Mouse (Mus musculus) embryonic facial prominence, embryonic 11.5 days (tissue): Measurements from ENCODE around the gene Kansl1. TPM values are rescaled to one million over a fixed set of nuclear protein-coding genes. Genes with fewer than 3 reads are reported as not detected.

ENCODE experiments used
- ATAC-seq: fragments of 200-750 bp; cut with Nextera tagmentation; replicated peaks from 2 replicates; pipeline ENCODE4 v1.8.0; 2017; ENCODE audit warnings: low read depth; ENCODE audit not compliant: insufficient number of reproducible peaks, low FRiP score, low TSS enrichment
- DNase-seq: peaks from one replicate; pipeline ENCODE4 v3.0.0-alpha.2; 2015; ENCODE audit warnings: low spot score
- H3K27ac ChIP-seq: fragments of 300-500 bp; sonication (generic); replicated peaks from 2 replicates; pipeline ENCODE4 v1.5.1; 2014; ENCODE audit warnings: mild to moderate bottlenecking, low read depth, low read length, control low read depth
- H3K27me3 ChIP-seq: fragments of 300-500 bp; sonication (generic); 2 replicates; pipeline ENCODE4 v1.6.1; 2014; ENCODE audit warnings: mild to moderate bottlenecking, low read length, moderate library complexity, mixed read lengths; ENCODE audit not compliant: control insufficient read depth, insufficient read depth
- H3K36me3 ChIP-seq: fragments of 300-500 bp; sonication (generic); replicated peaks from 2 replicates; pipeline ENCODE4 v1.6.1; 2014; ENCODE audit warnings: low read depth, mild to moderate bottlenecking, low read length, moderate library complexity, mixed read lengths; ENCODE audit not compliant: control insufficient read depth, insufficient read depth
- H3K4me1 ChIP-seq: fragments of 300-500 bp; sonication (generic); 2 replicates; pipeline ENCODE4 v1.6.1; 2014; ENCODE audit warnings: low read length, mixed read lengths; ENCODE audit not compliant: control insufficient read depth, insufficient read depth
- H3K4me2 ChIP-seq: fragments of 300-500 bp; sonication (generic); 2 replicates; pipeline ENCODE4 v1.6.1; 2014; ENCODE audit warnings: low read depth, mild to moderate bottlenecking, control low read depth, low read length, moderate library complexity
- H3K4me3 ChIP-seq: fragments of 300-500 bp; sonication (generic); 2 replicates; pipeline ENCODE4 v1.5.1; 2014; ENCODE audit warnings: low read depth, low read length, control low read depth
- H3K9ac ChIP-seq: fragments of 300-500 bp; sonication (generic); replicated peaks from 2 replicates; pipeline ENCODE4 v1.6.1; 2014; ENCODE audit warnings: mild to moderate bottlenecking, control low read depth, low read length
- H3K9me3 ChIP-seq: fragments of 300-500 bp; sonication (generic); replicated peaks from 2 replicates; pipeline ENCODE4 v1.6.1; 2016; ENCODE audit warnings: mild to moderate bottlenecking, low read length, inconsistent platforms, mixed read lengths; ENCODE audit not compliant: control insufficient read depth
- WGBS: fragments of 180-500 bp; shearing (Covaris S2); extraction: QIAGEN DNeasy Blood & Tissue Kit; methylation state at CpG from one replicate; pipeline ENCODE4 v1.1.7; 2014; 5-methylcytosine and 5-hydroxymethylcytosine counted together
- polyA plus RNA-seq: library from polyadenylated mRNA; unstranded; fragments of >200 nt; fragmentation: Nextera tagmentation; extraction: Ambion mirVana; gene quantifications from 2 replicates; pipeline ENCODE4 v1.2.1, GENCODE M21; 2014

The Kansl1 gene
- polyA plus RNA-seq, 1 experiment from 2014 or later: 33.3 TPM

- 69% methylated on average over 2 of the region's 2 CpGs for WGBS
- Histone ChIP-seq H3K4me2 (no peak overlapping the region), H3K27me3 (no peaks in the 10 kb centered on the region), H3K4me1 (no peaks in the 10 kb centered on the region), H3K9me3 (no peaks in the 10 kb centered on the region), H3K36me3 (no peaks in the 10 kb centered on the region), H3K4me3 (no peak overlapping the region), H3K27ac (no peak overlapping the region), H3K9ac (no peak overlapping the region)
- DNase-seq (no peak), ATAC-seq (no peak)
Observed at GRCm38 (mm10) chr11:104436394-104436954, 32.2 kb downstream of the Kansl1 start.

- DNase-seq: no peak
- ATAC-seq: no peak
- no peaks in the 10 kb centered on the region for H3K36me3 ChIP-seq
- no peaks in the 10 kb centered on the region for H3K9me3 ChIP-seq
- H3K4me2 ChIP-seq: no peak overlapping the region
- H3K4me3 ChIP-seq: no peak overlapping the region
- H3K27ac ChIP-seq: no peak overlapping the region
- no peaks in the 10 kb centered on the region for H3K4me1 ChIP-seq
- no peak overlapping the region for H3K9ac ChIP-seq
- H3K27me3 ChIP-seq: no peaks in the 10 kb centered on the region
Observed at GRCm38 (mm10) chr11:104435753-104436152, 32.9 kb downstream of the Kansl1 start.

- Histone ChIP-seq H3K27ac (no peak overlapping the region), H3K4me1 (no peaks in the 10 kb centered on the region), H3K4me2 (no peak overlapping the region), H3K9me3 (no peaks in the 10 kb centered on the region), H3K9ac (no peak overlapping the region), H3K36me3 (no peaks in the 10 kb centered on the region), H3K4me3 (no peak overlapping the region), H3K27me3 (no peaks in the 10 kb centered on the region)
- WGBS: 69% methylated on average over 1 of the region's 1 CpGs
- ATAC-seq (no peak), DNase-seq (no peak)
Observed at GRCm38 (mm10) chr11:104435141-104435540, 33.5 kb downstream of the Kansl1 start.

- Histone ChIP-seq H3K4me1 (no peaks in the 10 kb centered on the region), H3K27ac (no peak overlapping the region), H3K4me2 (no peak overlapping the region)
Observed at GRCm38 (mm10) chr11:104432251-104432650, 36.4 kb downstream of the Kansl1 start.

GRCm38 (mm10) chr11:104431807-104432206 lies 36.9 kb downstream of the Kansl1 start:
- Histone ChIP-seq H3K36me3 (no peaks in the 10 kb centered on the region), H3K9ac (no peak overlapping the region), H3K4me3 (no peak overlapping the region), H3K9me3 (no peaks in the 10 kb centered on the region), H3K27me3 (no peaks in the 10 kb centered on the region), H3K27ac (no peak overlapping the region), H3K4me2 (no peak overlapping the region), H3K4me1 (no peaks in the 10 kb centered on the region)
- 94% methylated on average over 1 of the region's 1 CpGs for WGBS
- no peak for DNase-seq
- no peak for ATAC-seq

More at GRCm38 (mm10) chr11:104432251-104432650, 36.4 kb downstream of the Kansl1 start:
- H3K9ac ChIP-seq: no peak overlapping the region
- no peaks in the 10 kb centered on the region for H3K36me3 ChIP-seq
- H3K4me3 ChIP-seq: no peak overlapping the region
- no peak for ATAC-seq
- no peaks in the 10 kb centered on the region for H3K9me3 ChIP-seq
- no peak for DNase-seq
- H3K27me3 ChIP-seq: no peaks in the 10 kb centered on the region

GRCm38 (mm10) chr11:104424727-104425416 lies 43.8 kb downstream of the Kansl1 start:
- Histone ChIP-seq H3K9me3 (no peaks in the 10 kb centered on the region), H3K4me1 (no peaks in the 10 kb centered on the region), H3K36me3 (peaks cover 3% of the 10 kb centered on the region), H3K27ac (no peak overlapping the region), H3K9ac (no peak overlapping the region), H3K4me3 (no peak overlapping the region), H3K4me2 (no peak overlapping the region), H3K27me3 (no peaks in the 10 kb centered on the region)
- 90% methylated on average over 16 of the region's 16 CpGs for WGBS
- ATAC-seq (no peak), DNase-seq (no peak)

- Histone ChIP-seq H3K4me1 (no peaks in the 10 kb centered on the region), H3K27me3 (no peaks in the 10 kb centered on the region), H3K27ac (no peak overlapping the region), H3K9ac (no peak overlapping the region), H3K36me3 (peaks cover under 1% of the 10 kb centered on the region), H3K9me3 (no peaks in the 10 kb centered on the region), H3K4me2 (no peak overlapping the region), H3K4me3 (no peak overlapping the region)
- DNase-seq (no peak), ATAC-seq (no peak)
Observed at GRCm38 (mm10) chr11:104412254-104412653, 56.4 kb downstream of the Kansl1 start.

GRCm38 (mm10) chr11:104407391-104407790 lies 61.3 kb downstream of the Kansl1 start:
- peaks cover 4% of the 10 kb centered on the region; the same call in 1 of the 2 replicates for H3K36me3 ChIP-seq
- H3K4me3 ChIP-seq: no peak overlapping the region
- no peaks in the 10 kb centered on the region for H3K9me3 ChIP-seq
- H3K27me3 ChIP-seq: no peaks in the 10 kb centered on the region
- no peak overlapping the region for H3K9ac ChIP-seq
- DNase-seq (no peak), ATAC-seq (no peak)
- H3K4me2 ChIP-seq: no peak overlapping the region
- no peak overlapping the region for H3K27ac ChIP-seq
- WGBS: 70% methylated on average over 2 of the region's 2 CpGs
- H3K4me1 ChIP-seq: no peaks in the 10 kb centered on the region
